Mouse (Mus musculus) cortical plate, adult 2 months (tissue): ENCODE results near the gene Sugct.

Experiments
- CTCF ChIP-seq: fragments of 200-500 bp; IDR thresholded peaks from 2 replicates; pipeline ENCODE4 v1.5.1; 2011; ENCODE audit warnings: mild to moderate bottlenecking, control low read depth, low read length; ENCODE audit not compliant: insufficient read depth; ENCODE audit errors: extremely low read depth
- POLR2A ChIP-seq: fragments of 200-500 bp; IDR thresholded peaks from 2 replicates; pipeline ENCODE4 v1.6.1; 2011; ENCODE audit warnings: mild to moderate bottlenecking, low read length, control low read depth; ENCODE audit not compliant: insufficient read depth; ENCODE audit errors: extremely low read depth

DNA sequence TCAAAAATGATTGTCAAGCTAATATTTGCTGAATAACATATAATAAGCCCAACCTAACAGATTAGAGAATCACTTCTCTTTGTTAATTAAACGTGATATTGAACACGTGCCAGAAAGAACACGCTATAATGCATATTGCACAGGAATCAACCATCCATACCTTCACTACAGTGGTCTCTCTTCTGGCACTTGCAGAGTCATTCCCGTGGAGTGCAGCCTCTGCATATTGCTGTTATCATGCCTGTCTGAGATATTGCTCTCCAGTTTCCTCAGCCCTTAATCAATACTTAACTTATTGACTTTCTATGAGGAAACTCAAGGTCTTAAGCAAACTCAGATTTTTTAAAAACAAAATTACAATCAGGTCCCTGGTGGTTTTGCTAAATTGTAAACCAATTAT lies 761.8 kb downstream of the Sugct start:
- TF ChIP-seq POLR2A = no peak
- TF ChIP-seq CTCF = no peak
